Mouse (Mus musculus) gastrocnemius, adult 8-10 months (tissue): Measurements from ENCODE around the gene Gcn1l1. TPM values are rescaled to one million over a fixed set of nuclear protein-coding genes. Genes with fewer than 3 reads are reported as not detected.
"Not testable (repeated sequence)": the region's sequence is repeated elsewhere in the genome, so short reads cannot be mapped to it uniquely, and the experiment has no call there.

Source experiments
- DNase-seq, 2 experiments: peaks; one replicate each; pipeline ENCODE4 v3.0.0; 2022; ENCODE audit warnings: low spot score in 2 of 2
- total RNA-seq, 4 experiments: library from RNA; stranded (reverse); gene quantifications; 2 replicates each; pipeline ENCODE4 v1.2.4; 2022

The Gcn1l1 gene
- 10 to 100 TPM; 28.1 to 31.2 (median 30.6) TPM for total RNA-seq

DNA sequence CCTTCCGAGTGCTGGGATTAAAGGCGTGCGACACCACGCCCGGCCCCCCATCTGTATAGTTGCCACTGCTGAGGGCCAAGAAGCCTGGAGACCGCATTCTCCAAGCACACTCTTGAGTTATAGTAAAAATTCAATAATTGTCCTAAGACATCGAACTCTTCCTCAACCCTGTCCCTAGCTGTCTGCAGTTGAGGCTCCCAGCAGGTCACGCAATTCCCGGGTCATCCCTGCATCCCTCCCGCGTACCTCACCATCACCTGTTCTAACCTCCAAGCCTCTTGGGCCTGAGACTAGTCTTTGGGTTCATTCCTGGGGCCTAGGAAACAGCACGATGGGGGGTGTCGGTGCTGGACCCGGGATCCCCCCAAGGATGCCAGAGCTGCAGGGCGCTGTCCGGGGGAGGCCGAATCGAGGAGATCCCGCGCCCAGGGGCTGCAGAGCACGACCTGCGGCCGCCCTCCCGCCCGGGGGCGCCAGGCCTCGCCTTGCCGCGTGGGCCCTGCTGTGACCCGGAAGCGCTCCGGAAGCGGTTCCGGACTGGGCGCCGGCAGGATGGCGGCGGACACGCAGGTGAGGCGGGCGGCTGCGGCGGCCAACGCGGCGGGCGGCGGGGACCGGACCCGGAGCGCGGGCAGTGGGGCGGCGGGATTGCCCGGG, at the start of gene Gcn1l1:
TSS of gene Gcn1l1 (plus strand) at position 518 of the 657 bp plus-strand sequence.
- peak; percentile 53 to 67 for DNase-seq

GRCm38 (mm10) chr5:115516081-115516907, 48.8 kb upstream of the Gcn1l1 start:
- no peak for DNase-seq

DNA sequence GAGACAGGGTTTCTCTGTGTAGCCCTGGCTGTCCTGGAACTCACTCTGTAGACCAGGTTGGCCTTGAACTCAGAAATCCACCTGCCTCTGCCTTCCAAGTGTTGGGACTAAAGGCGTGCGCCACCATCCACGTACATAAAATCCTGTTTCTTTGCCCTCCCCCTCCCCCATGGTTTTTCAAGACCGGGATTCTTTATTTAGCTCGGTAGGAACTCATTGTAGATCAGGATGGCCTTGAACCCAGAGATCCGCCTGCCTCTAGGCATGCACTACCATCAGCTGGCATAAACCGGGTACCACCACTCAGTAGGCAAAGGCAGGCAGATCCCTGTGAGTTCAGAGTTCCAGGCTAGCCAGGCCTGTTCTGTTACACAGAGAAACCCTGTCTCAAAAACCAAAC, 48.1 kb upstream of the Gcn1l1 start:
- DNase-seq: no peak

- no peak for DNase-seq
Observed at GRCm38 (mm10) chr5:115517501-115517900, 47.6 kb upstream of the Gcn1l1 start.

DNA sequence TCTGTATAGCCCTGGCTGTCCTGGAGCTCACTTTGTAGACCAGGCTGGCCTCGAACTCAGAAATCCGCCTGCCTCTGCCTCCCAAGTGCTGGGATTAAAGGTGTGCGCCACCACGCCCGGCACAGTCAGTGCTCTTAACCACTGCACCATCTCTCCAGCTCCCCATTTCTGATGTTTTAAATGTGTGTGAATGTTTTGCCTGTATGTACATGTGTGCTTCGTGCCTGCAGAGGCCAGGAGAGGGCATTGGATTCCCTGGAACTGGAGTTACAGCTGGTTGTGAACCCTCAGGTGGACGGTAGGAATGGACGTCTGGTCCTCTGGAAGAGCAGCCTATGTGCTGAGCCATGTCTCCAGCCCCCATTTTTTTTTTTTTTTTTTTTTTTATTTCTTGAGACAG, 46.8 kb upstream of the Gcn1l1 start:
- DNase-seq: not testable (repeated sequence)

DNA sequence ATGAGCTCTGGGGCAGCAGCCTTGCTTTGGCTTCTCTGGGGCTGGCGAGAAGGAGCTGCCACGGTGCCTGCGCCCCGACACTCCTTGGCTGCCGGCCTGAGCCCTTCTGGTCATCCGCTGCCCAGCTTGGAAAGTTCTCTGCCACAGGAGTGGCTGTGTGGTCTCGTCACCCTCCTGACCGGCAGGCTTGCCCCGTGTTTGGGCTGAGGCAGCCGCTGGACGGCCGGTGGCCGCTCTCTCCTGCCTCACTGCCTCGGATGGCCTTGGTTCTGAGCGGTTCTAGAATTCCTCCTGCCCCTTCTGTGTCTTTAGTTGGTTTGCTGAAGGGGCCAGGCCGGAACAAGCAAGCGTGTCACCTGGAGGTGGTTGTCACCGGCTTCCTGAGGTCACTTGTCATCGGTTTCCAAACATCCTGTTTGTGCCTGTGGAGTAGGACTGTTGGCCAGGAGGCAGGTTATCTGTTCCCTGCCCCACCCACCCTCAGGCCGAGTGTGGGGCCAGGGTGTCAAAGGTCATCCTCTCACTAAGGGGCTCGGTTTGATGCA, 44.7 kb upstream of the Gcn1l1 start:
- DNase-seq: no peak

- no peak for DNase-seq
Observed at GRCm38 (mm10) chr5:115521553-115522461, 43.2 kb upstream of the Gcn1l1 start.

GRCm38 (mm10) chr5:115522531-115522930, 42.5 kb upstream of the Gcn1l1 start:
- DNase-seq: no peak

GRCm38 (mm10) chr5:115522981-115523499, 42.0 kb upstream of the Gcn1l1 start:
- no peak for DNase-seq

GRCm38 (mm10) chr5:115523971-115524370, 41.1 kb upstream of the Gcn1l1 start:
- DNase-seq: no peak

DNA sequence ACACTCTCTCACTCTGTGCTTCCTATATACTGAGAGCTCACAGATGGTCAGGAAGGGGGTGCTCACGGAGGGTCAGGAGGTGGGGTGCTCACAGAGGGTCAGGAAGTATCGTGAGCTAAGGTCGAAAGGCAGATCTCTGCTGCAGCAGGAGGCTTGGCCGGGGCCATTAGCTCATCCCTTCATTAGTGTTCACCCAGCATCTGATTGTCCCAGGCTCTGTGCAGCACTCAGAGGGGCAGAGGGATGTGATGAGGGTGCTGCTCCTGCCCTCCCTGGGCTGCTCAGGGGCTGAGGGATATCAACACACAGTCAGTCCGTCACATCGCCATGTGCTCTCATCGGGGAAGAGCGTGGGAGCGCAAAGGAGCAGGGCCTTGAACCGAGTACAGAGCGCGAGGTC, 40.6 kb upstream of the Gcn1l1 start:
- no peak for DNase-seq

DNA sequence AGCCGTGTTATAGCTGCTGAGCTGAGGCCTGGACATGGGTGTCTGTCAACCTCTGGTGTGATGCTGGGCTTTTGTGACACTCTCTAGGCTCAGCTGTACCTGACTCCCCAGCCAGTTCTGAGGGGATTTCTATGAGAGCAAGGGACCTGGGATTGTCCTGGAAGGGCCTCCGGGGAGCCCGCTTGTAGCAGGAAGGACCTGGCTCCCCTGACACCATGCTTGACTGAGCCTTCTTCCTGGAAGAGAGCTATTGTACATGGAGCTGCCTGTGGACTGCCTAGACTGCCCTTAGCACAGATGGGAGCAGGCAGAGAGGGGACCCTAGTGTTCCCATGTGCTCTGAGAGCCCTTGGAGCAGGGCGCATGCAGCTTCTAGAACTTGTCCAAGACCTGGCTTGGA, 39.6 kb upstream of the Gcn1l1 start:
- no peak for DNase-seq

DNA sequence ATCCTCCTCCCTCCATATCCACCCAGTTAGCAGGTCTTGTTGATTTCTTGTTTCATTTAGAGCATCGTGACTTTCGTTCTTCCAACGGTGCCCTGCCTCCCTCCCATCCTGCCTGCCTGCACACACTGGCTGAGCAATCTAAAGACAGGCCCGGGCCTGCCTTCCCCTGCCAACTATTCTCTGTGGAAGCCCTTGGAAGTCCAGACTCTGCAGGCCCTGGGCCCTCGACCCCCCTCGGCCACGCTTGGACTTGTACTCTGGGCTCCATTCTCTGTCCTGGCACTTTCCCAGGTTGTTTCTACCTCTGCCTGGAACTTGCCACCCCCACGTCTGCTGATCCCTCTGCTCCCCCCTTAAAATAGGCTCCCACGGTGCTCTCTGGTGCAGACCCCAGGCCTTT, 39.1 kb upstream of the Gcn1l1 start:
- DNase-seq: no peak

DNA sequence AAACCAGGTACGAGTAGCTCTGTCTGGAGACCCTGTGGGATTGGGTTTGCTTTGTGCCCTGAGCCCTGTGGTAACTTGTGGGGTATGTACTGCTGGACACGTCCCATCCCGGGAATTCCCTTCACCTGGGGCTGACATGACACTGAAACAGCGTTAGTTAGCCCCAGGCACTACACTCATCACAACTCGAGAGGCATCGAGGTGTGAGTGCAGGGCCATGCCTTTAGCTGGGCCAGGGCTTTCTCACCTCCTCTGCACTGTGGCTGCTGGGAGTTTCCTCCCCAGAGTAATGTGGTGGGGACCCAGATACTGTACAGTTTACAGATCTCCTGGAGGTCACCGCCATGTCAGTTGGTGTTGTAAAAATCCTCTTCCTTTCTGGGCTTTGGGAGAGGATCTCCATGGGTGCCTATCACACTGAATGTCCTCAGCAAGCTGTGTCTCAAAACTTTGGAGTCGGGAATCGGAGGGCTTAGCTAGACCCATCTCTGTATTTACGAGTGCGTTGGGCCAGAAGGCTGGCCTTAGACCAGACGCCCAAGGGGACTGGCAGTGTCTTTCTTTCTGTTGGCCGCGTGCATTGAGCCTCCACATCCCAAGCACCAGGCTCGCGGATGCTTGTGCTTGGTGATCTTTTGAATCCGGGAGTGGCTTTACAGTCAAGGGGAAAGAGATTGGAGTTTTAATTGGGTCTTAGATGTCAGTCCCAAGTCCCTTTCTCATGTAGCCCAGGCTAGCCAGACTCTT, 38.4 kb upstream of the Gcn1l1 start:
- no peak for DNase-seq

GRCm38 (mm10) chr5:115528128-115528527, 36.9 kb upstream of the Gcn1l1 start:
- DNase-seq: no peak

DNA sequence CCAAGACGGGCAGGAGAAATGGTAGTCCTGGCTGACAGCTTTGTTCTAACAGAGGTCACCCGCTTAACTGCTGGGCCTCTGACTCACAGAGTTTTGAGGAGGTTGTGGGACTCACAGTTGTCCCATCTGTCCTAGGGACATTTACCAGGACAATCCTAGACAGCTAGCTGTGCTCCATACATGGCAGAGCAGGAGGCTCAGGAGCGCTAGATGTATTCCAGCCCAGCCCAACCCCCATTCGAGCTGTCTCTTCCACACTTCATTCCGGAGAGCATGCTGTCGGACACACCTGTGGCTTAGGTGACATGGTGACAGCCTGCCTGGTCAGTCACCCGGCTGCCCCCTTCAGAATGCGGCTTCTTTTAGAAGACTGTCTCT, 35.7 kb upstream of the Gcn1l1 start:
- no peak for DNase-seq

DNA sequence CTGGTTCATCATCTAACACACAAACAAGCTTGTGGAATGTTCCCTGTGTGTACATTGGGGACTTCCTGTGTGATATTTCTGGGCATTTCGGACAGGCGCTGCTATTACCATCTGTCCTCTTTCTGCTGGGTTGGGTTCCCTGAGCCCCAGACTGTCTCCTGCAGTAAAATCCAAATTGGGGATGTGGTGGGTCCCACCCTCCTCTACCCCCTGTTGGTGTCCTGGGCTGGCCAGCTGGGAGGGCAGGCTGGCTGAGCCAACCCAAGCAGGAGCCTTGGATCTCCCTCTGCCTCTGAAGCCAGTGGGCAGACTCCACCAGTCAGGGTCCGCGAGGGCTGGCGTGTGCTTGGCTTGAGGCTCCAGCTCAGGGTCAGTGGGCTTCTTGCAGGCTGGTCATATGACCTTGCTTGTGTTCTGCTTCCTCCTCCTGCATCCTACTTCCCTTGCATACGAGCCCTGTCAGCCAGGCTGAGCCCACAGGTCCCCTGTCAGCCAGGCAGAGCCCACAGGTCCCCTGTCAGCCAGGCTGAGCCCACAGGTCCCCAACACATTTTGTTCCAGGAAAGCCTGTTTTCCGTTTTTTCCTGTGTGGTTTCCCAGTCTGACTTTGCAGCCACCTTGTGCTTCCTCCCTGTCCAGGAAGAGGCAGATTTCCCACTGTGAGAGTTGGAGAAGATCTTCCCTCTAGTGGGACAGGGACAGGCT, 35.2 kb upstream of the Gcn1l1 start:
- no peak for DNase-seq

DNA sequence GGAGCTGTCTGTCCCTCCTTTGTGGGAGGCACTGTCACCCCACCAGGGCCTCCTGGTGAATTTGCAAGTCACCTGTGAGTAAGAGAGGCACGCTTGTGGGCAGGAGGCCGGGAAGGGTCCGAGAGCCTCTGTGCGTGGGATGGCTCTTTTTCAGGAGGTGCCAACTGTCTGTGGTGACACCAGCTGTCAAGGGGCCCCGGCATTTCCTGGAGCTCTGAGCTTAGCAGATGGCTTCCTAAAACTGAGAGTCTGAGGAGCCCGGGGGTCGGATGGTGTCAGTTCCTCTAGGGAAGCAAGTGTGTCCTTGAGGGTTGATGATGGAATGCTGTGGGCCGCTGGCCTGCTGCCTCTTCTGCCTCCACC, 34.6 kb upstream of the Gcn1l1 start:
- DNase-seq: no peak

GRCm38 (mm10) chr5:115531671-115532270, 33.3 kb upstream of the Gcn1l1 start:
- DNase-seq: peak; percentile 88 to 91

GRCm38 (mm10) chr5:115534290-115534731, 30.7 kb upstream of the Gcn1l1 start:
- peak; percentile 59 to 67 for DNase-seq
